Mouse (Mus musculus) right cerebral cortex, adult 18-20 months (tissue): ENCODE data around the gene Caskin1.
"Not testable (repeated sequence)": the region's sequence is repeated elsewhere in the genome, so short reads cannot be mapped to it uniquely, and the experiment has no call there.

Experiments used
- DNase-seq: peaks from one replicate; pipeline ENCODE4 v3.0.0; 2022; ENCODE audit warnings: mixed read lengths

The Caskin1 gene

DNA sequence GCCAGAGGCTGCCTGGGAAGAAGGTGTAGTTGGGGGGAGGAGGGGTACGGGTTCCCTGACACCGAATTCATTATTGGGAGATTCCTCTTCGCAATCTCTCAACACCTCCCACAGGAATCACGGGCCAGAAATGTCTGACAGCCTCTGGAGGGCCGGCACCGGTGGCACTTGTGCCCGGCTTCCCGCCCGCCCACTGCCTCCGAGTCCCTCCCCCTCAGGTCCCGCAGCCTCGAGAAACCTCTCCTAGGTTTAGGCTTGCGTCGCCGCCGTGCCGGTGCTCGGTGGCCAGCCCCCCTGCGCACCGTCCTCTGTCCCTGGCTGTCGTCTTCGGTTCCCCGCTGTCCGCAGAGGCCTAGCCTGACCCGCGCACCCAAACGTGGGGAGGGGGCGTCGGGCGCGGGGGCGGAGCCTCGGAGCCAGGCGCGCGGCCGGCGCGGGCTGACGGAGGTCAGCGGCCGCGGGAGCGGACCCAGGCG, at the start of gene Caskin1:
Gene Caskin1 (plus strand): TSS at position 416 of the 476 bp plus-strand sequence.
- DNase-seq = peak; percentile 72

DNA sequence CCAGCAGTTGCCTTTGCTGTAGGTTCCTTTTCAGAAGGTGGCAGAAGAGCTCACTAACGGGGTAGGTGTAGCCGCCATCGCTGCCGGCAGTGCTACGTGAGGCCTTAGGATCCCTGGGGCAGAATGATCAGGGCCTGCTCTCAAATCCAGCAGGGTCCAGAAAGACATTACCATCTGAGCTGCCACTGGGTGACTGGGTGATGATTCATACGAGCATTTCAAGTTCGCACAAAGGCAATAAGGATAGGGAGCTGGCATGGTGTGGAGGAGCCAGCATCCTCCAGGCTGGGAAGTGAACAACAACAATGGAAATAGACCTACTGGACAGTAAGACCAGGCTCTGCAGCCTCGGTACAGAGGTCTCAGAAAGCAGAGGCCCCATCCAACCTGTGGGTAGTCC, 48.0 kb upstream of the Caskin1 start:
- no peak for DNase-seq

DNA sequence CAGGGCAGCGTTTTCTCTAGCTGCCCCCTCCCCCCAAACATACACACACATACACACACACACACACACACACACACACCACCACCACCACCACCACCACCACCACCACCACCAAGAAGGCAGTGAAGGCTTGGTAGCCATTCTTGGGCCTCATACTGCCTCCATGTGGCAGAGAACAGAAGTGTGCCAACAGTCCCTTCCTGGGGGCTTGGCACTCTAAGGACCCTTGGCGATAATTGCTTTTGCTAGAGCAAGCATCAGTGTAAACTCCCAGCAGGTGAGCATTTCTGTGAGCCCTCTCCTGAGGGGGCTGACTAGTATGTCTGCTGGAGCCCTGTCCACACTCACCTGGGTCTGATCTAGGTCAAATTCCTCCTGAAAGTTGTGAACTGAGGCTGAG, 47.3 kb upstream of the Caskin1 start:
- no peak for DNase-seq

DNA sequence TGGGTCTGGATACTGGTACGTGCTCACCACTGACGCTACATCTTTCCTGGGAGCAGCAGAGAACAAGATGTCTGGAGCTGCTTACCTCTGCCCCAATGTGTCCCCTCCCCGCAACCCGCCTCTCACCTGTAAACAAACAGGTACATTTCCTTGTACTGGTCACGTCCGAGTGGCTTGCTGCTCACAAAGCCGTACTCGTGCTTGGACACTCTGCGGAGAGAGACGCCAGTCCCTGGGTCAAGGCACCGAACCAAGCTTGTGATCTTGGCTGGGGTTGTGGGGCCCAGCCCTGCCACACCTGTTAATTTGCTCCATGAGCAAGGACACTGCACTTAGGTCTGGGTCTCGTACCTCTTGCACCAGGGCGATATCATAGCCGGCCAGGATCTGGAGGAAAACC, 46.3 kb upstream of the Caskin1 start:
- DNase-seq = no peak

DNA sequence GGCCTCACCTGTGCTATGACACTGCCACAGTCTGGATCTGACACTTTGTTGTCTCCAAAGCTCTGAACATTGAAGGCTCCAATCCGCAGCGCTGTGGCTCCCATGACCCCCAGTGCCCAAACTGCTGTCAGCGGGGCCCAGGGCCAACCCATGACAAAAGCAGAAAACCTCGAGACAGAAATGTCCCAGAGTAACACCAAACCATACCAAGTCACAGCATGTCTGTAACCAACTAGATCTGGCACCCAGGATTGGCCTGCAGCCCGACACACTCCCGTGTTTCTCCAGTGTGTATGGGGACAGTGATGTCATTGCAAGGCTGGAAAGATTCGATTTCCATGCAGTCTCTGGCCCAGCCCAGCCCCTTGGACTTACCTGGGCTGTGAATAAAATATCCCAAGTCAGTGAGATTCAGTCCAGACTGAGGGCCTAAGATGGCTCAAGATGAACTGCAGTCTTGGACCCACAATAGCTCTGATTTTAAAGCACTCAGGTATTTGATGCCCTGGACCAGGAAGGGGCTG, 45.7 kb upstream of the Caskin1 start, which contains the start of gene Dnase1l2:
Gene Dnase1l2 (minus strand): TSS at position 474 of the 524 bp plus-strand sequence.
- no peak for DNase-seq

DNA sequence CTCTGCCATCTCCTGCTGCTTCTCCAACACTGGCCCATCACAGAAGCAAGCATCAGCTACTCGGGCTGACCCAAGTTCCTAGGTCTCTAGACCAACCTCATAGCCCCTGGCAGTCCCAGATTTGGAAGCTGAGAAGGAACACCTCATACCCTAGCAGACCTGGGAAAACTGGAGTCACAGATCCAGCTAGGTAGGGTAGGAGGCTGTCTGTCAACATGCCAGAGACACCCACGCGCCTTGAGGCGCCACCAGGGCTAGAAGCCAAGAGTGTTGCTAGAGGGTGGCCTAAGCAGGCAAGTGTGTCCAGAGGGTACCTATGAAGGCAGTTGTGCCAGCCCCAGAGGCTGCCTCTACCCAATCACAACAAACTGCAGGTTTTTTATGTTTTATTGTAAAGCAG, 45.0 kb upstream of the Caskin1 start:
- peak; percentile 51 for DNase-seq

DNA sequence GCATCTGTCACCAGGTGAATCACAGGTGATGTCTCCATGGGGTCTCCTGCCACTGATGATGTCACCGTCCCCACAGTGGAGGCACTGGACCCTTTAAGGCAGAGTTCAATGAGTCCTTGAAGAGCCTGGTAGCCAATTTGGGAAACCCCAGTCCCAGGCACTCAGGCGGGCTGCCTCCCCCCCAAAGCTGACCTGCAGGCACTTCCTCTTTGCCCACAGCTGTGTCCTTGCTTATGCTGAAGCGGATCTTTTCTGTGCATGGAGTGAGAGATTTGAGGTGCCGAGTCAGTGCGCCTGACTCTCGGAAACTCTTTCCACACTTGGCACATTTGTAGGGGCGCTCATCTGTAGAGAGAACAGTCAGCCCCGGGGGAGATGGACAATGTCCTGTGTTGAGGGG, 41.8 kb upstream of the Caskin1 start:
- DNase-seq = no peak

DNA sequence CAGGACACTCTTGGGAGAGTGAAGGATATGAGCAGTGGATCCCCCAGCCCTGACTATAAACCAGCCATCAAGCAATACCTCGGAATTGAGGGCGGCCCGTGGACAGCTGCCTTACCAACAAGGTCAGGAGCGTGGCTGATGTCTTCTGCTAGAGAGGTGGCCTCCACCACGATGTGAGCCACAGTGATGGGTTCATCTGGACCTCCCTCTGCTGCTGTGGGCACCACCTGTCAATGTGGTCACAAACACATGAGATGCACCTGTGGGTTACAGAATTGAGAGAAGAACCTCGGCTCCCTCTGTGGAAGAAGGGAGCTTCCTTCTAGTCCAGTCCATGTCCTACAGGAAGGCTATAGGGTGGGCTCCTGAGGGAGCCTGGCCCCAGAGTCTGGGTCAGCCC, 38.9 kb upstream of the Caskin1 start:
- no peak for DNase-seq

DNA sequence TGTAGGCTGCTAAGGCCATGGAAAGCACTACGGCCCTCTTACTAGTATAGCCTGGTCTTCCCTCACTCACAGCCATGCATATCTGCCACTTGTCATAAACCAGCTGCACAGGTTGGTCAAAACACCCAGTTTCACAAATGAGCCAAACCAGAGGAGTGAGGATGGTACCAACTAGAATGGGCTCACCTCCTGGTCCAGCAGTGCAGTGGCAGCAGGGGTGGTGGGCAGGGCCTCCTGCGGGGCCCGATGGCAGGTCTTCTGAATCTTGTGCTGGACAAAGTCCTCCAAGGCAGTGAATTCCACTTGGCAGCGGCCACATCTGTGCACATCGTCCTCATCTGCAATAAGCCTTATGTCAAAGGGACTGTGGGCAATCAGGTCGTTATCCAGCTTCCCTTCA, 37.2 kb upstream of the Caskin1 start:
- DNase-seq = no peak

DNA sequence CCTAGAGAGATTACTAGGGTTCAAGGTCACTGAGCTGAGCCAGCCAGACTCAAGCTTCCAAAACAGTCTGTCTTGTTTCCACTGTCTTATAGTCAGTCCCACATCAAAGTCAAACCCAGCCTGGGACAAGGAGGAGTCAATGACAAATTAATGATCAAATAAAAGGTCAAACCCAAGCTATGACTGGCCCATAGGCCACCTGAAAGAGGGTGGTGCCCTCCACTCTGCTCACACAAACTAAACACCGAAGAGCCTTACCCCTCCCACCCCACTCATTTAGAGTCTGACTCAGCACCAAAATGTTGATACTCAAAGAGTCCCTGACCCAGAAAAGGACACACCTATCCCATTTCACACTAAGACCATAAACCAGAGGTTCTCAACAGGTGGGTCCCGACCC, 35.0 kb upstream of the Caskin1 start:
- no peak for DNase-seq

DNA sequence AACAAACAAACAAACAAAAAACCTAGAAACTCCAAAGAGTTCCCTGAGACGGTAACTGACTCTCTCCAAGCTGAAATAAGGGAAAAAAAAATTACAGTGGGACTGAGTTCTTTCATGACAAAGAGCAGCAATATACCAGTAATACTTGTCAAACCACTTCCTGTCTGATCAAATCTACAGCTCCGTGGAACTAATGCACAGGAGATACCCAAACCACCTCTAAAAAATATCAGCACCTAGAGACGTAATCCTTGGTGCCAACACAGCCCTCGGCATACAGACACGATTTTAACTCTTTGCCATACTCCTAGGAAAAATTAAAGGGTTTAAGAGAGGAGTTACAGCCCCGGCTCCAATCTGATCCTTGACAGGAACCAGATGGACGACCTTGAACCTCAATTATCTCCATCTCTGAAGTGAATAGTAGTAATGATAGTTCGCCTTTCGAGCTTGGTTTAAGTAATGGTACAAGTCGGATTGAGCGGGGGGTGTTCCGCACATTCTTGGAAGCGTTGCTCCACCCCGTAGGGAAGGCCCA, 34.1 kb upstream of the Caskin1 start:
- no peak for DNase-seq

DNA sequence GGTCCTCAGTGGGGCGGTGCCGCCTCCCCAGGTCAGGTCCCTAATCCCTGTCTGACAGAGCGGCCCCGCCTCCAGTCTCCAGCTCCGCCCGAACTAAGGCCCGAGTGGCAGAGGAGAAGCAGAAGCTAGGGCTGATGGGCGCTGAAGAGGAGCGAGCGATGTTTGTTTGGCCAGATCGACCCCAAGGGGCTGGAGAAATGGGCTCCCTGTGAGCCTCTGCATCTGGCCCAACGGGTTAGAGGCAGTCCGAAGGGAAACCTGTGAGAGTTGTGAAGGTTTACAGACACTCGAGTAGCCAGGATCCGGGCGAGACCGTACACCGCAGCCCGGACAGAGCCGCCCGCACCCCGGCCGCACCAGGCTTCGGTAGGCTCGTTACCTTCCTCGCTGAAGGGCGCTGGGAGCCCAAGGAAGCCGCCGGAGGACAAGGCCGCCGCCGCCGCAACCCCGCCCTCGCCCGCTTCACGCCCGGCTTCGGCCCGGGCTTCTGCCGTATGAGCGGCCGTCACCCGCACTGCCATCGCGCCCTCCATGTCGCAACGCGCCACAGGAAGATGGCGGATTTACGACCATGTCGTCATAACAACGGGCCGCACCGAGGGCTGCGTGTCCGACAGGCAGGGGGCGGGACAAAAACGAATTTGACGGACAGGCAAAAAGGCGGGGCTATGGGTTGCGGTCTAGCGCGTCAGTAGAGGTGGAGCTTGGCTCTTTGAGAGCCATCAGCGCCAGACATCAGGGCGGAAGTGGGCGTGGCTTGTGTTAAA, 33.5 kb upstream of the Caskin1 start:
- peak; percentile 99 for DNase-seq

DNA sequence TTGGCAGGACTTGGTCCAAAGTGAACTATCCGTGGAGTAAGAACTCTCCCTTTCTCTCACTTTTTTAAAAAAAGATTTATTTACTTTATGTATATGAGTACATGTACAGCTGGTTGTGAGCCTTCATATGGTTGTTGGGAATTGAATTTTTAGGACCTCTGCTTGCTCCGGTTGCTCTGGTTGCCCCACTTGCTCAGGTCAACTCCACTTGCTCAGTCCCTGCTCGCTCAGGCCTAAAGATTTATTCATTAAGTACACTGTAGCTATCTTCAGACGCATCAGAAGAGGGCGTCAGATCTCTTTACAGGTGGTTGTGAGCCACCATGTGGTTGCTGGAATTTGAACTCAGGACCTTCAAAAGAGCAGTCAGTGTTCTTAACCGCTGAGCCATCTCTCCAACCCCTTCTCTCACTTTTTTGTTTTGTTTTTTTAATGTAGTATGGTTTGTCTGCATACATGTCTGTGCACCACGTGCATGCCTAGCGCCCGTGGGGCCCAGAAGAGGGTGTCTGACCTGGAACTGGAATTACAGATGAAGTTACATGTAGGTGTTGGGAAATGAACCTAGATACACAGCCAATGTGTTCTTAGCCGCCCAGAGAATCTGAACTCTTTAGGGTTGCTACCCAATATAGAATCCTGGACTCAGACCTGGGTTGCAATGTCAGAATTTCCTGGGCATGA, 32.7 kb upstream of the Caskin1 start:
- not testable (repeated sequence) for DNase-seq

DNA sequence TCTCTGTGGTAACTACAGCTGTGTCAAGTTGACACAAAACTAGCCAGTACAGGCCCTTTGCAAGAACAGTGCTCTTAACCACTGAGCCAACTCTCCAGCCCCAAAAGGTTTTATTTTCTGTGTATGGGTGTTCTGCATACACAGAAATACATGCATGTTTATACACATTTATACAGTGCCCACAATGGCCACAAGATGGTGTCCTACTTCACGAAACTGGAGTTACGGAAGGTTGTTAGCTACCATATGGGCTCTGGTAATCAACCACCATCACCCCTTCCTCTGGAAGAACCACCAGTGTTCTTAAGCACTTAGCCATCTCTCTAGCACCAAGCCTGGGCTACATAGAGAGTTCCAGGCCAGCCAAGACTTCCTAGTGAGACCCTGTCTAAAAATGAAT, 26.8 kb upstream of the Caskin1 start:
- no peak for DNase-seq

DNA sequence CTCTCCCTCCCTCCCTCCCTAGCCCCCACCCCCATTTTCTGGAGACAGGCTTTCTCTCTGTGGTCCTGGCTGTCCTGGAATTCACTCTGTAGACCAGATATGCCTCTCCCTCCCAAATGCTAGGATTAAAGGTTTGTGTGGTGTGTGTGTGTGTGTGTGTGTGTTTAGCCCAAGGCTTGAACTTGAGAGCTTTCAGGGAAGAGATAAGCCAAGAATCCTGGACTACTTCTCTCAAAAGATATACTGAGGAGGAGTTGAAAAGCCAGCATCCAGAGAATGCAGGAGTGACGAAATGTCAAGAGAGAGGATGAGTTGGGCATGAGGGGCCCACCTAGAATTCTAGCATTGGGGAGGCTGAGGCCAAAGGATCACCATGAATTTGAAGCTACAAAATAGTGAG, 25.5 kb upstream of the Caskin1 start:
- no peak for DNase-seq

DNA sequence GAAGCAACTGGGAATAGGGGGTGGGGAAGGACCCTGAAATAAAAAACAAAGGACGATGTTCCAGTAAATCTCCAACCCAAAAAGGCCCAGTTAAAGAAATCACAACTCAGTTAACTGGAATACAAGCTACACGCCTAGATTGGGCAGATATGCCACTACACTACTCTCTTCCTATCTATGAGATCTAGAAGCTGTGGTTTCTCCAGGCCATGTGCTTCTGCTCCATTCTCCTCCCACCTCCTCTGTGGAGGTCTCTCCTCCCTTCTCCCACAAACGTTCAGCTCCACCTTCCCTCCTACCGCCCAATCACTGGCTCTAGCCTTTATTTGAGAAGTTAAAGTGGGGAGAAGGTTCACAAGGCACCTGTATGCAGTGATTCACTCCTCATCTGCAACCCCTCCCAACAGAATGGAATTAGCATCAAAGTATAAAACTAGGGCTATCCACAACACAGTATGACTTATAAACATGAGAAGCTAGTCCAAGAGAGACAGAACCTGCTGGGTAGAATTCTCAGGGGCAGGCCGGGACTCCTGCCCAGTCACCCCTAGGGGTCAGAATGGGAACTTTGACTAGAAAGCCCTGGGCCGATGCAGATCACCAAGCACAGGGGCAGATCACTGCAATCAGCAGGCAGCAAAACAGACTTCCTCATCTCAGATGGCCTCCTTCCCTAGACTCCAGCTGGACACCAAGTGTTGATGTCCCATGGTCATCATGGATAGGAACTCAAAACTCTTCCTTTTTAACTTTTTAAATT, 24.8 kb upstream of the Caskin1 start:
- DNase-seq = no peak

DNA sequence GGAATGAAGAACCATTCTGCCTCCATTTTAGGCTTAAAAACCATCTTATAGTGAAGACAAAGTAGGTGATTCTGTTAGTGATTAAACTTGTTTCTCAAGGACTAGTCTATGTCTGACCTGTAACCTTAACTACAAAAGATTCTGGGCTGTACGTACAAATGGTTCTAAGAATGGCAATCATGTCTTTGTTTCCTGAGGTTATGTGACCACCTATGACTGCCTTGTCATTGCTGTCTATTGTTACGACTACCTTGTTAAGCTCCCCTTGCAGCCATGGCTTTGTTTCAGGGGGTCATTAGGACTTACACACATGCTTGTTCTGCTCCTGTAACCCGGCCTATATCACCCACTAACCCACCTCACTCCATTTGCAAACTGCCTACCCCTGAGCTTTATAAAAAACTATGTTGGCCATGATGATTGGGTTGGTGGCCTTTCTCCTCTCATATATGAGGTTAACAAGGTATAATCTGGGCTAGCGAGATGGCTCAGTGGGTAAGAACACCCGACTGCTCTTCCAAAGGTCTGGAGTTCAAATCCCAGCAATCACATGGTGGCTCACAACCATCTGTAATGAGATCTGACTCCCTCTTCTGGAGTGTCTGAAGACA, 19.7 kb upstream of the Caskin1 start:
- DNase-seq = no peak

DNA sequence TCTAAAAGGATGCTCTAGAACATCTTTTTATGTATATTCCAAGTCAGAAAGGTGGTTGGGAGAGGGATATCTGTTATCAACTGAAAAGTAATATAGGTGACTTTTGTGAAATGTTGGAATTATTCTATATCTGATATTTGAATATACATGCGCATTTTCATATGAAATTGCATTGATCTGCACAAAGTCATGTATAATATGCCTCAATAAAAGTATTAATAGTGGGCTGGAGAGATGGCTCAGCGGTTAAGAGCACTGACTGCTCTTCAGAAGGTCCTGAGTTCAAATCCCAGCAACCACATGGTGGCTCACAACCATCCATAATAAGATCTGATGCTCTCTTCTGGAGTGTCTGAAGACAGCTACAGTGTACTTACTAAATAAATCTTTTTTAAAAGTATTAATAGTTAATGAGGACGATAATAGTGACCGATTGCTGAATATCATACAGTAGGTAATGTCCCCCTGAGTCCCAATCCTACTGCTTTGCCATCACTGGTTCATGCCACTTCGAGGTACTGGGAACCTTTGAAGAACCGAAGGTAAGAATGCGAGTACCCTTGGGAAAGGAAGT, 19.0 kb upstream of the Caskin1 start:
- DNase-seq = no peak

DNA sequence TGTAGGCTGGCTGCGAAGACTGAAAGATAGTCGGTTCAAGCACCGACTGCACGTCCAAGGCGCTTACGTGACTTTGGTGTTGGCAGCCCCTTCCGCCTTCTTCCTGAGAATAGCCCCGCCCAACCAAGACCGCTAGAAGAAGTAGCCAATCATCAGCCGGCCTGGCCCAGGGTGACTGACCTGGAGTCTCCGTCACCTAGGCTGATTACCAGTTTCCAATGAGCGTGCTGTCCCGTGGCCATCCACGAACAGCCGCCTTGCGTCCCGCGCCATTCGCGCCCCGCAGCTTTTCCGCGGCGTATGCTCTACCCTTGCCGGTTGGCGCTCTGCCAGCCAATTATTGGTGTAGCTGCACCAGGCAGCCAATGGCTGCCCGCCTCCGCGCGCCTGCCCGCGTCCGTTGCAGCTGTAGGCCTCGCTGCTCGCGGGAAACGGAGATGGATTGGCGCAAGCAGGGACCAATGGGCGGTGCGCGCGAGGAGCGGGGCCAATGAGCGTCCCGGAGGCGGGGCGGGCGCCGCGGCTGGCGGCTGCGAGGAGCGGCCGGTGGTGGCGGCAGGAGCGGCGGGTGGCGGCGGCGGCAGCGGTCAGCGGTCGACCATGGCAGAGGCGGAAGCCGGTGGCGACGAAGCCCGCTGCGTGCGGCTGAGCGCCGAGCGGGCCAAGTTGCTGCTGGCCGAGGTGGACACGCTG, 18.3 kb upstream of the Caskin1 start, which contains the start of the genes E4f1 and Pgp:
Gene E4f1 (minus strand): TSS at position 404 of the 693 bp plus-strand sequence.
Gene Pgp (plus strand): TSS at position 483 of the 693 bp plus-strand sequence.
- peak; percentile 100 for DNase-seq

DNA sequence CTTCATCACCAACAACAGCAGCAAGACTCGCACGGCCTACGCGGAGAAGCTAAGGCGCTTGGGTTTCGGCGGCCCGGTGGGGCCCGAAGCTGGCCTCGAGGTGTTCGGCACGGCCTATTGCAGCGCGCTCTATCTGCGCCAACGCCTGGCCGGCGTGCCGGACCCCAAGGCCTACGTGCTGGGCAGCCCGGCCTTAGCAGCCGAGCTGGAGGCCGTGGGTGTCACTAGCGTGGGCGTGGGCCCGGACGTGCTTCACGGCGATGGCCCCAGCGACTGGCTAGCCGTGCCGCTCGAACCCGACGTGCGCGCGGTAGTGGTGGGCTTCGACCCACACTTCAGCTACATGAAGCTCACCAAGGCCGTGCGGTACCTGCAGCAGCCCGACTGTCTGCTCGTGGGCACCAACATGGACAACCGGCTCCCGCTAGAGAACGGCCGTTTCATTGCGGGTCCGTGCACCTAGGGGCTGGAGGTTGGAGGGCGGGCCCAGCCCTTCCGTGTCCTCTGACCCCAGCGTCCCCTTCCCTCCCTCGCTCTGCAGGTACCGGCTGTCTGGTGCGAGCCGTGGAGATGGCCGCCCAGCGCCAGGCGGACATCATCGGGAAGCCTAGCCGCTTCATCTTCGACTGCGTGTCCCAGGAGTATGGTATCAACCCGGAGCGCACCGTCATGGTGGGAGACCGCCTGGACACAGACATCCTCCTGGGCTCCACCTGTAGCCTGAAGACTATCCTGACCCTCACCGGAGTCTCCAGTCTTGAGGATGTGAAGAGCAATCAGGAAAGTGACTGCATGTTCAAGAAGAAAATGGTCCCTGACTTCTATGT, 17.5 kb upstream of the Caskin1 start:
- DNase-seq = peak; percentile 51
